Mouse (Mus musculus): ENCODE measurements around the gene Xirp1.

Gene Xirp1

DNA sequence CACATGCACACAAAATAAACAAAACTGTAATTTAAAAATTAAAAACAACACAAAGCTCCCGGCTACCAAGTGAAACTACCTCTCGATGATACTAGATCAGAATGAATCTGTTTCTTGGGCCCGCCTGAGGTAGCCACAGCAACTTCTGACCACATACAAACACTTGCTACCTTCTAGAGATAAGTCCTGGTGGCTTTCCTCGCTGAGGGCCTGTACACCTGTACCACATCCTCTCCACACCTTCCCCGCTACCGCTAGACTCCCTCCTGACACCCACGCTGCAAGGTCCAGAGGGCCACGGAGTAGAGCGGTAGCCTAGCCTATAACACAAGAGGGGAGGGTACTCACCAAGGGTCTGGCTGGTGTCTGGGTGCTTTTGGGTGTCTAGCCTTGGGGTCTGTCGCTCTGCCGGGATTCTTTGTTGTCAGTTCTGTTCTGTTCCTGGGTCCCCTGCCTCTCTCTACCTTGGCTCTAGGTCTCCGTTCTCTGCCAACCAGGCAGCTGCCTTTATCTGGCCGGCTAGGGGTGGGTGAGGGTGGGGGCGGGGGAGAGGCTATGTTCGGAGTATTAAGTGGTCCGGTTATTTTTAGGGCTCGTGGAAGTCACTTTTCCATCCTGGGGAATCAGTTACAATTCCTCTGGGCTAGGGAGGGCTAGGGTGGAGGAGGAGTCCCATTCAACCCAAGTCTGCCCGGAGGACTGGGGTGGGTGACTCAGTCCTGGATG is at the start of gene Xirp1:
TSS of gene Xirp1 (minus strand) at position 513 of the 726 bp plus-strand sequence.
- CTCF ChIA-PET = no interaction called here

- CTCF ChIA-PET = interaction anchor here (0.6 to 1.3 kb wide), 7 partner anchors 10 to 80 kb away, joined by 3 to 8 read pairs (median 4); no protein-coding TSS in a partner anchor
Observed at GRCm38 (mm10) chr9:120073169-120073568, 49.8 kb upstream of the Xirp1 start.

- CTCF ChIA-PET = interaction anchor here (0.6 to 0.8 kb wide), 2 partner anchors 36 to 98 kb away, joined by 3 to 6 read pairs; no protein-coding TSS in a partner anchor
Observed at GRCm38 (mm10) chr9:120071251-120071650, 47.9 kb upstream of the Xirp1 start.

DNA sequence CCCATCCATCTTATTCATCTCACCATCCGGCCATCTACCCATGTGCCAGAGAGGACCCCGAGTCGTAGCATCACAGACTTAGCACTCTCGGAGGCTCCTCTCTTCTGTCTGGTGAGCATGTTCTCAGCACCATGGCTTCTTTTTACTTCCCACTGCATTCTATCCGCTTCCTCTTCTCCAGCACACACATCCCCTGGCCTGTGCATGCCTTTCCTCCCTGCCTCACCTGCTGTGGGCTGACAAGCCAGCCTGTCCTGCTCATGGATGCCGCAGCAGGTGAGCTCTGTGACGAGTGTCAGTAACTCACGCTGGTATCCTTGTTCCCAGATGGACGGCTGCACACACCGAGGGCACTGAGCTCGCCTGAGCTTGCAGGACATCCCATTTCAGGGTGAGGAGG is 46.4 kb upstream of the Xirp1 start, which contains the start of gene Cx3cr1:
TSS of gene Cx3cr1 (minus strand) at position 101 of the 400 bp plus-strand sequence.
- CTCF ChIA-PET = no interaction called here

GRCm38 (mm10) chr9:120068047-120068446 is 44.6 kb upstream of the Xirp1 start:
- CTCF ChIA-PET = no interaction called here

GRCm38 (mm10) chr9:120067609-120068008 is 44.2 kb upstream of the Xirp1 start:
- CTCF ChIA-PET = no interaction called here

GRCm38 (mm10) chr9:120064317-120064716 is 40.9 kb upstream of the Xirp1 start:
- CTCF ChIA-PET = no interaction called here

GRCm38 (mm10) chr9:120058730-120059129 is 35.3 kb upstream of the Xirp1 start:
- CTCF ChIA-PET = no interaction called here

- CTCF ChIA-PET = interaction anchor here (0.6 kb wide), 1 partner anchor 37 kb away, joined by 18 read pairs; no protein-coding TSS in a partner anchor
Observed at GRCm38 (mm10) chr9:120056201-120056600, 32.8 kb upstream of the Xirp1 start.

DNA sequence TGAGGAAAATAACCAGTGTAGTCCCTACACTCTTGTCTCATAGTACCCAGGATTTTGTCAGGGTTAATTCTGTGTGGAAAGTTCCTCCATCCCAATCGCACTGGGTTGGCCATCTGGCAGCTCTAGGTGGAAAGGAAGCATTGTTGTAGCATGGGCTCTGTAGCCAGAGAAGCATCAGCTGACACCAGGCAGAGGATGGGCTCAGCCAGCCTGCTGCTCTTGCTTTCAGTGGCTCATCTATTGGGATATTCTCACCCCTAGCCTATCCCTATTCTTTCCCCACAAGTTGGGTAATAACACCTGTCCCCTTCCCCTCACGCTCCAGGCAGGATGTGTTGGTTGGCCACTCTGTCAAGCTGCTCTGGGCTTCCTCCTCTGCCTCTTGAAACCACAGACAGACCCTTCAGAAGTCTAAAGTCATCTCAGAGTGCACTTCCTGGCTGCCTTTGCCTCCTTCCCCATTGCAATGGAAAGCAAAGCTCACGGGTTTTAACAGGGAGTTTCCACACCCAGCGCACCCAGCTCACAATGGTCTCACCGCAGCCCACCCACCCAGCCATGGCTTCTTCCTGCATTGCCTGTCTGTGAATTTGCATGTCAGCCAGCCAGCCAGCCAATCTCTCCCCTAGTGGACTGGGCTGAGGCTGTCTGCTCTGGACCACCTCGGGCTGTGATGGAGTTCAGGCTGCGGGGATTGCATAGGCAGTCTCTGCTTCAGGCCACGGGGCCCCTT is 31.3 kb upstream of the Xirp1 start:
- CTCF ChIA-PET = interaction anchor here (0.9 kb wide), 1 partner anchor 104 kb away, joined by 4 read pairs; no protein-coding TSS in a partner anchor

DNA sequence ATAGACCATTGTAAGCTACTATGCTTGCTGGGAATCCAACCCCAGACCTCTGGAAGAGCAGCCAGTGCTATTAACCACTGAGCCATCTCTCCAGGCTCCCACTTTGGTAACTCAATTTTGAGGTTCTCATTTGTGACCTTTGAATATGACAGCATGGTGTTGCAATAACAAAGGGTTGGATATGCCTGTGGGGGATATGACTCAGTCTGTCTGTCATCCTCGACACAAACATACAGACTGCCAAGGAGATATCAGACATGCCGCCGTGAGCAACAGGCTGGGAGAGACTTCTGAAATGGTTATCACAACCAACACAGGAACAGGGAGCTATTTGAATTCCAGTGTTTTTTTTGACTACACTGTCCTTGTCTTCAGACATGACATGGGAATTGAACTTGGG is 26.0 kb upstream of the Xirp1 start:
- CTCF ChIA-PET = no interaction called here

DNA sequence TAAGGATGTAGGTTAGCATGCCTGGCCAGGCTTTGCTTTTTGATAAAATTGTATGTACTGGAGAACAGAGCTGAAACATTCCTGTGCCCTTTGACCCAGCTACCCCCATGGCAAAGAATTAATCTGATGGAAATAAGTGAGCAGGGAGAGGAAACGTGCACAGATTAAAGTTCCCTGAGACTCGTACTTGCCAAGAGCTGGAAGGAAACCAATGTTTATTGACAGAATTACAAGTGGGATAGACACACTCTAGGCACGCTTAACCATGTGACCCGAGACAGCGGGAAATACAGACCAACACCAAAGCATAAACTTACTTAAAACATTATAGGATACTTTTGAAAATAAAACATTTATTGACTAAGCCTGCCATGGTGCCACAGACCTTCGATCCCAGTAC is 25.1 kb upstream of the Xirp1 start:
- CTCF ChIA-PET = no interaction called here

- CTCF ChIA-PET = no interaction called here
Observed at GRCm38 (mm10) chr9:120043115-120043514, 19.7 kb upstream of the Xirp1 start.

GRCm38 (mm10) chr9:120037414-120037813 is 14.0 kb upstream of the Xirp1 start:
- CTCF ChIA-PET = no interaction called here

GRCm38 (mm10) chr9:120034375-120034774 is 11.0 kb upstream of the Xirp1 start:
- CTCF ChIA-PET = no interaction called here

DNA sequence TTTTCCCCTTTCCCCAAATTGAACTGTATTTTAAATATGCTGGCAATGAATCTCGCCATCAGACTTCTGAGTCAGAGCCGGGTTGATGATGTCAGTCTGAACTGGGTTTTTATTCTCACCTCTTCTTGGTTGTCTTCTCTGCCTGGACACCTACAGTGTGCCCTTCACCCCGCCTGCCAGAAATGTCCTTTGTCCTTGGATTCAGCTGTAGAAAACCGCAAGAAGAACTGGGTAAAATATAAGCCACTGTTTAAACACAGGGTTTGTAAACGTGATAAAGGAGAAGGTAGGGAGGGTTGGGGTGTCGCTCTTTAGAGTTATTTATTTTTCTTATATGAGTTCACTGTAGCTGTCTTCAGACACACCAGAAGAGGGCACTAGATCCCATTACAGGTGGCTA is 9.3 kb upstream of the Xirp1 start:
- CTCF ChIA-PET = no interaction called here

DNA sequence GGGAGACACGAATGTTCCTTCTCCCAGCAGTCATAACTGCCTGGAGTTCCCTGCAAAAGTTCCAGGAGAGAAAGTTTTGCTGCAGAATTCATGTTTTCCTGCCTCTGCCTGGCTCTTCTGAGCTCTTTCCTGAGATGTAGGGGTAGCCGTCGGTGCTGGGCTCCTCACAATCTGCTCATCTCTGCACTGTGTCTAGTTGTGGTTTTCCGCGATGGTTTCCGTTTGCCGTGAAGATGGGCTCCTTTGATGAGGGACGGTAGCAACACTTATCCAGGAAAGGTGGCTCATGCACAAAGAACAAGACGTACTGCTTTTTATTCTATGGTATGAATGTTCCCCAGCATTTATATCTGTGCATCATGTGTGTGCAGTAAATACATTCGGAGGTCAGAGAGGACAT is 7.0 kb upstream of the Xirp1 start:
- CTCF ChIA-PET = no interaction called here

DNA sequence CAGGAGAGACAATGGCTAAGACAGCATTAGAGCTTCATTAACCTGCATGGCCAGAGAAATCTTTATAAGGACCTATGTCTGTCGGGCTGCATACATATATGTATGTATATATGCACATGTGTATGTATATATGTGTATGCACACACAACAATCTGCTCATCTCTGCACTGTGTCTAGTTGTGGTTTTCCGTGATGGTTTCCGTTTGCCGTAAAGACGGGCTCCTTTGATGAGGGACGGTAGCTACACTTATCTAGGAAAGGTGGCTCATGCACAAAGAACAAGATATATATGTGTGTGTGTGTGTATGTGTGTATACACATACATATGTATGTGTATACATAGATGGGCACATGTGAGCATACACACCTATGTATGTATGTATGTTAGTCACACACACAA is 6.5 kb upstream of the Xirp1 start:
- CTCF ChIA-PET = no interaction called here

DNA sequence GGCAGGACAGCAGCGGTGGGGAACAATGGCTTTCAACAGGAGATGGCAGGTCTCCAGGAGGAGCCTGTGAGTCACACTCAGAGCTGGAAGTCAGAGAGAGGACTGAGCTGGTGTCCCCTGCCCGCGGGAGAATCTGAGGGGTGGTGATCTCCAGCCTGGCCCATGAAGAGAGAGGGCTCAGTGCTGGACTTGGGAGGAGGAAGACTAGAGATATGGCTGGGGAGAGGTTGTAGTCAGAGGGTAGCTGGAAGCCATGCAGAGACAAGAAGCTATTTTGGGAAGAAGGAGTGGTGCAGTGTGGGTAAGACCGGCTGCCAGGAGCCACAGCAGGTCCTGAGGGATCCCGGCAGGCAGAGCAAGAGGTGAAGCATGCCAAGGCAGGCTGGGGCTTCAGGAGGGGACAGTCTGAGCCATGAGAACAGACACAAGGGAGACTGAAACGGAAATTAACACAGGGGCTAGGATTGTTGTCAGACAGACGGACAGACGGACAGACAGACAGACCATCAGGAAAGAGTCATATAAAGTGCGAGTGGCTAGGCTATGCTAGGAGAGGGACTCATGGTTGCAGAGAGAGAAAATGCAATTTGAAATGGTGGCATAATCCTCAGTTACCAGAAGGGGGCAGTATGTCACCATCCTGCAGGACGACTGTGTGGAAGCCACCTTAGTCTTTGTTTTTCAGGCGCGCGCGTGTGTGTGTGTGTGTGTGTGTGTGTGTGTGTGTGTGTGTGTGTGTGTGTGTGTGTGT is 4.2 kb upstream of the Xirp1 start:
- CTCF ChIA-PET = no interaction called here

DNA sequence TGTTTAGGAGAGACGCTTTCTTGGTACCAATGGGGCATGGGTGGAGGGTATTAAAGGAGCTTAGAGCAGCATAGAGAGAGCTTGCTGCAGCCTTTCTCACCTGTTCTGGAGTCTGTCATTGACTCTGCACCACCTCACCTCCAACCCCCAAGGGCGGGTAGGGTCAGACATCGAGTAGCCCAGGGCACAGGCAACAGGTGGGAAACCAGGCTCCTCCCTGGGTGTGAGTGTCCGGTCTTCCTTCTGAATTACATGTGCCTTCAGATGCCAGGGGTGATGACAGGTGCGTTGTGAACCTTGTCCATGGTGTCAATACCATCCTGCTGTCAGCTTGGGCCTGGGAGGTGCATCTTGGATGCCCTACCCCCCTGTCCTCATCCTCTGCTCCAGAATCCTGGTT is 1.2 kb upstream of the Xirp1 start:
- CTCF ChIA-PET = interaction anchor here (0.6 kb wide), 1 partner anchor 19 kb away, joined by 5 read pairs; no protein-coding TSS in a partner anchor

- CTCF ChIA-PET = no interaction called here
Observed at GRCm38 (mm10) chr9:120024171-120024570, 773 bp upstream of the Xirp1 start.

GRCm38 (mm10) chr9:120021164-120021563 is 2.2 kb downstream of the Xirp1 start:
- CTCF ChIA-PET = no interaction called here
